Mouse (Mus musculus) G1E (cell line): Measurements from ENCODE around the gene C5ar1.

Source experiments
- CTCF ChIP-seq: IDR thresholded peaks from 2 replicates; pipeline ENCODE4 v1.5.1; 2012; ENCODE audit warnings: low read depth, low read length, inconsistent platforms, mixed read lengths
- GATA2 ChIP-seq: IDR thresholded peaks from 2 replicates; pipeline ENCODE4 v1.6.1; 2012; ENCODE audit warnings: low read depth, low read length, inconsistent platforms, borderline replicate concordance
- TAL1 ChIP-seq: conservative IDR thresholded peaks from 2 replicates; pipeline ENCODE4 v1.6.1; 2012; ENCODE audit warnings: low read depth, low read length, inconsistent platforms, mixed read lengths

- no peak for TF ChIP-seq TAL1
- no peak for TF ChIP-seq CTCF
- no peak for TF ChIP-seq GATA2
These were observed 26.2 kb upstream of the C5ar1 start for GRCm38 (mm10) chr7:16285450-16286025.
